Mouse (Mus musculus) midbrain, embryonic 11.5 days (tissue): ENCODE measurements around the gene Rpp25. TPM values are rescaled to one million over a fixed set of nuclear protein-coding genes. Genes with fewer than 3 reads are reported as not detected.

Experiments used
- ATAC-seq: fragments of 200-750 bp; cut with Nextera tagmentation; 2 replicates; pipeline ENCODE4 v1.8.0; 2017; ENCODE audit warnings: moderate TSS enrichment, moderate library complexity; ENCODE audit not compliant: low FRiP score
- DNase-seq: peaks from one replicate; pipeline ENCODE4 v3.0.0; 2015; ENCODE audit warnings: low spot score; ENCODE audit errors: missing footprints
- H3K27ac ChIP-seq: fragments of 300-500 bp; sonication (generic); 2 replicates; pipeline ENCODE4 v1.5.1; 2014; ENCODE audit warnings: low read depth, low read length
- H3K27me3 ChIP-seq: fragments of 300-500 bp; sonication (generic); 2 replicates; pipeline ENCODE4 v1.6.1; 2014; ENCODE audit warnings: mild to moderate bottlenecking, low read length, moderate library complexity, mixed read lengths; ENCODE audit not compliant: control insufficient read depth, insufficient read depth
- H3K36me3 ChIP-seq: fragments of 300-500 bp; sonication (generic); 2 replicates; pipeline ENCODE4 v1.6.1; 2014; ENCODE audit warnings: mild to moderate bottlenecking, low read length, moderate library complexity, mixed read lengths; ENCODE audit not compliant: control insufficient read depth, insufficient read depth
- H3K4me1 ChIP-seq: fragments of 300-500 bp; sonication (generic); 2 replicates; pipeline ENCODE4 v1.6.1; 2014; ENCODE audit warnings: low read length; ENCODE audit not compliant: control insufficient read depth, insufficient read depth
- H3K4me2 ChIP-seq: fragments of 300-500 bp; sonication (generic); 2 replicates; pipeline ENCODE4 v1.6.1; 2014; ENCODE audit warnings: mild to moderate bottlenecking, moderate library complexity
- H3K4me3 ChIP-seq: fragments of 300-500 bp; sonication (generic); 2 replicates; pipeline ENCODE4 v1.5.1; 2014; ENCODE audit warnings: low read depth, low read length
- H3K9ac ChIP-seq: fragments of 300-500 bp; sonication (generic); 2 replicates; pipeline ENCODE4 v1.6.1; 2014; ENCODE audit warnings: low read length
- H3K9me3 ChIP-seq: fragments of 300-500 bp; sonication (generic); 2 replicates; pipeline ENCODE4 v1.6.1; 2016; ENCODE audit warnings: low read length; ENCODE audit not compliant: control insufficient read depth
- WGBS: fragments of 180-500 bp; shearing (Covaris S2); extraction: QIAGEN DNeasy Blood & Tissue Kit; methylation state at CpG from one replicate; pipeline ENCODE4 v1.1.7; 2014; 5-methylcytosine and 5-hydroxymethylcytosine counted together
- polyA plus RNA-seq: library from polyadenylated mRNA; unstranded; fragments of >200 nt; fragmentation: Nextera tagmentation; extraction: Ambion mirVana; gene quantifications from 2 replicates; pipeline ENCODE4 v1.2.1, GENCODE M21; 2014

The Rpp25 gene
- polyA plus RNA-seq, 1 experiment from 2014 or later, result 12.8 TPM

DNA sequence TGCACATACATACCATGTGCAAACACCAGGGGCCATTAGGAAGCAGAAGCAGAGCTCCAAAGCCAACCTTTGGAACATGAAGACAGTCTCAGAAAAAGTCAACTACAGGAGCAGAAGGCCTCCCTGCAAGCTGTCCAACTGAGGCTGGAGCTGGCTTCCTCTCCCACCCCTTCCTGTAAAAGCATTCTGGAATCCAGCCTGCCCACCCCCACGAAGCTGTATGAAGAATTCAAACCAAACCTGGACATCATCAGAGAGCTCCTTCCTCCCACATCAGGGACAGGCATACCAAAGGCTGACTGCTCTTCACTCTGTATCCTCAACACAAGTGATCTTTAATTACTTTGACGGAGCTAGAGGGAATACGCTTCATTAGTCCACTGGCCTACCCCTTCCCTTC, 40.1 kb downstream of the Rpp25 start:
- 85% methylated on average over 3 of the region's 3 CpGs for WGBS
- DNase-seq (no peak), ATAC-seq (no peak)
- no peak overlapping the region for H3K27ac ChIP-seq
- no peaks in the 10 kb centered on the region for H3K9me3 ChIP-seq
- H3K4me1 ChIP-seq, result no peaks in the 10 kb centered on the region
- H3K4me3 ChIP-seq, result no peak overlapping the region
- no peak overlapping the region for H3K9ac ChIP-seq
- H3K4me2 ChIP-seq, result no peak overlapping the region
- H3K27me3 ChIP-seq, result no peaks in the 10 kb centered on the region
- peaks cover 19% of the 10 kb centered on the region for H3K36me3 ChIP-seq

DNA sequence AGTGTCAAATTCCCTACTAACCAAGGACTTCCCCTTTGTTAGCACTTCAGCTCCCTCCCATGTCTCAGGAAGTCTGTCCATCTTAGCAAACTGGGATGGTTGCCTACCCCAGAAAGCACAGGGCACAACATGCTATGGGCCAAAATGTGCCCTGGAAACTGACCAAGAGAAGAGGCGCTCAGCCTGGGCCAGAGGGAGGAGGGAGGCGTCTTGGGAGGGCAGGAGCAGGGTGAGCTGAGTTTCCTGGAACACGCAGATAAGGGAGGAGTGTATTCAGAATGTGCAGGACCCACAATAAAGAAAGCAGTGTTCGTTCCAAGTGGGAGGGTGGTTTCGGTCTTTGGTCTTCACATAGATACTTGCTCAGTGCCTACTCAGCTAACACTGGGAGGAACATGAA, 43.5 kb downstream of the Rpp25 start:
- H3K27me3 ChIP-seq, result no peaks in the 10 kb centered on the region
- peaks cover 22% of the 10 kb centered on the region for H3K36me3 ChIP-seq
- 83% methylated on average over 5 of the region's 5 CpGs for WGBS
- no peak for DNase-seq
- H3K27ac ChIP-seq, result no peak overlapping the region
- no peak overlapping the region for H3K4me2 ChIP-seq
- ATAC-seq, result no peak
- peaks cover 3% of the 10 kb centered on the region; the same call in 1 of the 2 replicates for H3K4me1 ChIP-seq
- H3K4me3 ChIP-seq, result no peak overlapping the region
- no peak overlapping the region for H3K9ac ChIP-seq
- H3K9me3 ChIP-seq, result no peaks in the 10 kb centered on the region

DNA sequence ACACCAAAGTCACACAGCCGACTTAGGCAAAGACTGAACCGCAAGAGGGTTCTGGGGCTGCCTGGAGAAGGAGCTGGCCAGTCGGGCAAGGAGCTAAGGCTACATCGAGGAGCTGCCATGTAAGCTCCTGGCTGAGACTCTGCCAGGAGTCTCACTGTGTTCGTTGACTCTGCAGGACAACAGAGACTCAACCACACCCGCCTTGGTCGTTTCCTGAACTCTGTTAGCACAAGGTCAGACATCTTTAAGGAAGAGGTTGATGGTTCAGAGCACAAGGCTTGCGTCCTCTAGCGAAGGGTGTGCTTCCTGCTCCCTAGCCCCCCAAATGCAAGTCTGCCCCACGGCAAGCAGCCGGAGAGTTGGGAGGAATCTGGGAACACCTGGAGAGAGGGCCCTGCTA, 44.0 kb downstream of the Rpp25 start:
- no peaks in the 10 kb centered on the region for H3K9me3 ChIP-seq
- WGBS, result 90% methylated on average over 11 of the region's 11 CpGs
- H3K9ac ChIP-seq, result no peak overlapping the region
- H3K4me1 ChIP-seq, result peaks cover 3% of the 10 kb centered on the region; the same call in 1 of the 2 replicates
- no peak overlapping the region for H3K27ac ChIP-seq
- peaks cover 22% of the 10 kb centered on the region for H3K36me3 ChIP-seq
- H3K4me3 ChIP-seq, result no peak overlapping the region
- no peak for DNase-seq
- no peak for ATAC-seq
- H3K27me3 ChIP-seq, result no peaks in the 10 kb centered on the region
- H3K4me2 ChIP-seq, result no peak overlapping the region

DNA sequence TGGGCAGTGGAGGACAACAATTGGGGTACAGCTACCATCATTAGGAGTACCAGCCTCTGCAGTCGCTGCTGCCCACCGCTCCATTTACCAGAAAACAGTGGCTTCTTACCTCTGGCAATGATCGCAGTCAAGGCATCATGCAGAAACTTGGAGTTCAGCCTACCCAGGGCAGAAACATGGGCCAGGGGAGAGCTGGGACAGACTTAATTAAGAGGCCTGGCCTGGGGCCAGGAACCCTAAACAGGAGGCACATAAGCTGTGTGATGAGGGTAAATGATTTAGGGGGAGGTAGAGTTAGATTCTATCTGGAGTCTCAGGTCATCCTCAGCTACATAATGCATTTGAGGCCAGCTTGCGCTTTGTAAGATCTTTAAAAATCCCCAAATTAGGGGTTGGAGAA, 45.4 kb downstream of the Rpp25 start:
- Histone ChIP-seq H3K36me3 (peaks cover 16% of the 10 kb centered on the region), H3K4me3 (no peak overlapping the region), H3K9ac (no peak overlapping the region), H3K27me3 (no peaks in the 10 kb centered on the region), H3K9me3 (no peaks in the 10 kb centered on the region), H3K4me1 (peaks cover 3% of the 10 kb centered on the region; the same call in 1 of the 2 replicates), H3K4me2 (no peak overlapping the region), H3K27ac (no peak overlapping the region)
- ATAC-seq (no peak), DNase-seq (no peak)
- WGBS, result 99% methylated on average over 4 of the region's 4 CpGs

DNA sequence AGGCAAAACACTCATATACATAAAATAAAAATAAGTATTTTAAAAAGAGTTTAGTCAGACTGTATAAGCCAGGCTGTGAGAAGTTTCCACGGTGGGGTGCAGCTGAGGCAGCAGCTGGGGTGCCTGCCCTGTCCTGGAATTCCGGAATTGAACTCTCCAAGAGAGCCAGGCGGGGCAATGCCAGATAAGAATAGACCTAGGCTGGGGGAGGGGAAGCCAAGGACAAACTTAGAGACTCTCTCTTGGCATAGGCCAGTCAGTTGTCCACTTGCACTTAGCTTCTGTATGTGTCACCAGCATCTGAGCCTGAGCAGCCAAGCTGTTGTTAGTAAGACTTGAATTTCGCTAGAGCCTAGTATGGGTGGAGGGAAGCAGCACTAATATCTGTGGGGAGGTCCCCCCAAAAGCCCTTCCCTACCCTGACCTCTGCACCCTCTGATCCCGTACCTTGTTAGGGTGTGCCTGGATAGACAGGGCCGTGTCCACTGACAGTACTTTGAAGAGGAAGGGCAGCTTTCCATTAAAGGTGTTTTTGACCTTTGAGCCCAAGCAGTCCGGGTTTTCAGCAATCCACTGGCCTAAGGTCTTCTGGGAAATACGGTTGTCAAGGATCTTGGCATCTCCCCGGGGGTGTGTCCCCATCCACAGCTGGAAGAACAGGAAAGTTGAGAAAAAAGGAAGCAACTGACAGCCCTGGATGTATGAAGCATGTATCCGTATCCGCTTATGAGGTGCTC, 46.5 kb downstream of the Rpp25 start:
- peaks cover 13% of the 10 kb centered on the region for H3K36me3 ChIP-seq

DNA sequence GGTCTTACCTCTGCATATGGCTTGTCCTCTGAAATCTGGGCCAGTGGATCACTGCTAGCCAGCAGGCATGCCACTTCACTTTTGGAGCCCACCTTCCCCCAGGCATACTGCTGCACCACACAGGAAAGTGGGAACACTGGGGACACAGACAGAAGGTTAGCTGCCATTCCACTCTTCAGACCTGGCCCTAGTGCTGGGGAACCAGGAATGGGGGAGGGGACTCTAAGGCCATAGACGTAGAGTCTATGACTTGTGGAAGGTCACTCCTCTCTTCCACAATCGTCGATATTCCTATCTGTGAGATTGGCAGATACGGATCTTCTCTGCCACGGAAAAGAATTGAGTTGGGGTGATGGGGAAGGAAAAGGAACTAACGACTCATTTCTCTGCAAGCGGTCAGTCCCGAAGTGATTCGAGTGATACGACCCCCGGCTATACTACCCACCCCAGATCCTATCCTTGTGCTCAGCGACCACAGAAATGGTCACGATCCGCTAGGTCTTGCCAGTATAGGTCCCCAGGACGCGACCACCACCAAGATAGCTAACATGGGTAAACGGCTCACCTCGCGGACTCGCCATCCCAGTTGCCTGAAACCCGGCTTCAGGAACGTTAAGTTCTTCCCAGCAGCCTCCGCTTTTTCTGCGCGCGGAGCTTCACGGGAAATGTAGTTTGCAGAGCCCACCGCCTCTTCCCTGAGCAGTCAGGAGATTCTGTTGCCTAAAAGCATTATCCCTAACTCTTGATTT, 48.5 kb downstream of the Rpp25 start, which contains the start of gene Mpi:
Gene Mpi, minus strand, starts transcription at position 625 of the 749 bp plus-strand sequence.
- Histone ChIP-seq H3K9ac (peak within 1 kb of the TSS; percentile 76), H3K27ac (no peak within 1 kb of the TSS), H3K4me3 (peak within 1 kb of the TSS; percentile 73), H3K9me3 (no peaks in the 10 kb centered on the region), H3K27me3 (no peaks in the 10 kb centered on the region), H3K4me1 (peaks cover 3% of the 10 kb centered on the region; the same call in 1 of the 2 replicates), H3K36me3 (peaks cover 13% of the 10 kb centered on the region), H3K4me2 (peak within 1 kb of the TSS; percentile 67)
- peak; percentile 77 for ATAC-seq
- DNase-seq, result peak; percentile 98
- WGBS, result 3% methylated on average over 28 of the region's 28 CpGs

More for the DNA sequence above, 46.5 kb downstream of the Rpp25 start:
- Histone ChIP-seq H3K27ac (no peak overlapping the region), H3K27me3 (no peaks in the 10 kb centered on the region), H3K4me3 (no peak overlapping the region), H3K9ac (no peak overlapping the region), H3K9me3 (no peaks in the 10 kb centered on the region), H3K4me1 (peaks cover 3% of the 10 kb centered on the region; the same call in 1 of the 2 replicates), H3K4me2 (no peak overlapping the region)
- WGBS, result 89% methylated on average over 11 of the region's 11 CpGs
- no peak for DNase-seq
- ATAC-seq, result no peak

DNA sequence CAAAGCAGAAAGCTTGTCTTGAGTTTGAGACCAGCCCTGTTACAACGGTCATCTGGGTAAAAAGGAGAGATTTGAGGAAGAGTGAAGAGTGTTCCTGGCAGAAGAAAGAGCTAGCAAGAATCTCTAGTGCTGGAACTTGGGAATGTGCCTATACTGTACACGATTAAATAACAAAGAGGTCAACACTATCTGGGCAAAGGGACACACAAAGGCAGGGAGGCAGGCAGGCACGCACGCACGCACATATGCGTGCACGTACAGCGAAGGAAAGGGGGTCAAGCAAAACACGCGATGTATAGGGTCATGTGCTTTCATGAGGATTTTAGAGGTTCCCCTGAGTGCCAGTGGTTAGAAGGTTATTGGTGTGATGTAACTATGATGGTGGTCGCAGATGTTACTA, 49.3 kb downstream of the Rpp25 start:
- 68% methylated on average over 11 of the region's 11 CpGs for WGBS
- no peaks in the 10 kb centered on the region for H3K9me3 ChIP-seq
- no peak overlapping the region for H3K9ac ChIP-seq
- no peaks in the 10 kb centered on the region for H3K27me3 ChIP-seq
- H3K4me1 ChIP-seq, result peaks cover 3% of the 10 kb centered on the region; the same call in 1 of the 2 replicates
- H3K4me3 ChIP-seq, result no peak overlapping the region
- ATAC-seq (no peak), DNase-seq (no peak)
- peaks cover 13% of the 10 kb centered on the region for H3K36me3 ChIP-seq
- no peak overlapping the region for H3K4me2 ChIP-seq
- H3K27ac ChIP-seq, result no peak overlapping the region

DNA sequence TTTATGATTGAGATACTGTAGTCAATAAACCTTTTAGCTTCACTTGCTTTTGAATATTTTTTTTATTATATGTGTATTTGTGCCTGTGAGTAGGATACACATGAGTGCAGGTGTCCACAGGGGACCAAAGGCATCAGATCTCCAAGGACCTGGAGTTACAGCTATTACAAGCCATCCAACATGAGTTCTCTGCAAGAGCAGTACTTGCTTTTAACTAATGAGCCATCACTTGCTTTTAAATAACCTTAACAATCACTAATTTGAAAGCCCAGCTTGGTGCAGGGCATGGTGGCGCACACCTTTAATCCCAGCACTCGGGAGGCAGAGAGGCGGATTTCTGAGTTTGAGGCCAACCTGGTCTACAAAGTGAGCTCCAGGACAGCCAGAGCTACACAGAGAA, 50.9 kb downstream of the Rpp25 start:
- Histone ChIP-seq H3K36me3 (peaks cover 5% of the 10 kb centered on the region), H3K27me3 (no peaks in the 10 kb centered on the region), H3K4me1 (peaks cover 3% of the 10 kb centered on the region; the same call in 1 of the 2 replicates), H3K4me2 (no peak overlapping the region), H3K9ac (no peak overlapping the region), H3K4me3 (no peak overlapping the region), H3K9me3 (no peaks in the 10 kb centered on the region), H3K27ac (no peak overlapping the region)
- 44% methylated on average over 3 of the region's 3 CpGs for WGBS
- ATAC-seq, result no peak
- DNase-seq, result no peak
